Mouse (Mus musculus): ENCODE results near the gene Camk1d. TPM values are rescaled to one million over a fixed set of nuclear protein-coding genes. Genes with fewer than 3 reads are reported as not detected.

Camk1d gene
- polyA plus RNA-seq, 1 experiment = 1.4 TPM

- TF ChIP-seq POLR2A (IDR thresholded peaks at IDR 0.05; ENCODE audit: control insufficient read depth, low read depth, low read length) (no peak), CTCF (IDR thresholded peaks at IDR 0.05; ENCODE audit: control insufficient read depth, insufficient read depth, insufficient replicate concordance, low read depth, low read length) (no peak)
- Histone ChIP-seq H3K4me3 (ENCODE audit: control insufficient read depth, low read depth, low read length) (no peak overlapping the region), H3K27ac (ENCODE audit: control insufficient read depth, insufficient read depth, low read depth, low read length) (no peak overlapping the region), H3K4me1 (ENCODE audit: control insufficient read depth, insufficient read depth, low read length) (no peaks in the 10 kb centered on the region), H3K36me3 (ENCODE audit: control insufficient read depth, insufficient read depth, low read length) (no peaks in the 10 kb centered on the region), H3K27me3 (ENCODE audit: control insufficient read depth, insufficient read depth, low read length) (no peaks in the 10 kb centered on the region)
Measured at GRCm38 (mm10) chr2:5456108-5456507, 258.2 kb downstream of the Camk1d start.

- peaks cover 6% of the 10 kb centered on the region for H3K4me1 ChIP-seq (ENCODE audit: control insufficient read depth, insufficient read depth, low read length)
- H3K27me3 ChIP-seq (ENCODE audit: control insufficient read depth, insufficient read depth, low read length) = no peaks in the 10 kb centered on the region
- H3K36me3 ChIP-seq (ENCODE audit: control insufficient read depth, insufficient read depth, low read length) = no peaks in the 10 kb centered on the region
- H3K27ac ChIP-seq (ENCODE audit: control insufficient read depth, insufficient read depth, low read depth, low read length) = no peak overlapping the region; the same call in 1 of the 2 replicates
- no peak overlapping the region for H3K4me3 ChIP-seq (ENCODE audit: control insufficient read depth, low read depth, low read length)
- TF ChIP-seq CTCF (IDR thresholded peaks at IDR 0.05; ENCODE audit: control insufficient read depth, insufficient read depth, insufficient replicate concordance, low read depth, low read length) (no peak), POLR2A (IDR thresholded peaks at IDR 0.05; ENCODE audit: control insufficient read depth, low read depth, low read length) (no peak)
Measured at GRCm38 (mm10) chr2:5454830-5455229, 259.5 kb downstream of the Camk1d start.

- H3K27ac ChIP-seq (ENCODE audit: control insufficient read depth, insufficient read depth, low read depth, low read length) = no peak overlapping the region
- H3K27me3 ChIP-seq (ENCODE audit: control insufficient read depth, insufficient read depth, low read length) = no peaks in the 10 kb centered on the region
- H3K36me3 ChIP-seq (ENCODE audit: control insufficient read depth, insufficient read depth, low read length) = no peaks in the 10 kb centered on the region
- H3K4me3 ChIP-seq (ENCODE audit: control insufficient read depth, low read depth, low read length) = no peak overlapping the region
- TF ChIP-seq POLR2A (IDR thresholded peaks at IDR 0.05; ENCODE audit: control insufficient read depth, low read depth, low read length) (no peak), CTCF (IDR thresholded peaks at IDR 0.05; ENCODE audit: control insufficient read depth, insufficient read depth, insufficient replicate concordance, low read depth, low read length) (no peak)
- peaks cover 6% of the 10 kb centered on the region for H3K4me1 ChIP-seq (ENCODE audit: control insufficient read depth, insufficient read depth, low read length)
Measured at GRCm38 (mm10) chr2:5451654-5452053, 262.7 kb downstream of the Camk1d start.

- no peaks in the 10 kb centered on the region for H3K4me1 ChIP-seq (ENCODE audit: control insufficient read depth, insufficient read depth, low read length)
- TF ChIP-seq POLR2A (IDR thresholded peaks at IDR 0.05; ENCODE audit: control insufficient read depth, low read depth, low read length) = no peak
- TF ChIP-seq CTCF (IDR thresholded peaks at IDR 0.05; ENCODE audit: control insufficient read depth, insufficient read depth, insufficient replicate concordance, low read depth, low read length) = no peak
- no peak overlapping the region for H3K4me3 ChIP-seq (ENCODE audit: control insufficient read depth, low read depth, low read length)
- H3K36me3 ChIP-seq (ENCODE audit: control insufficient read depth, insufficient read depth, low read length) = no peaks in the 10 kb centered on the region
- no peaks in the 10 kb centered on the region for H3K27me3 ChIP-seq (ENCODE audit: control insufficient read depth, insufficient read depth, low read length)
- H3K27ac ChIP-seq (ENCODE audit: control insufficient read depth, insufficient read depth, low read depth, low read length) = no peak overlapping the region
Measured at GRCm38 (mm10) chr2:5445357-5445756, 269.0 kb downstream of the Camk1d start.

- no peaks in the 10 kb centered on the region for H3K36me3 ChIP-seq (ENCODE audit: control insufficient read depth, insufficient read depth, low read length)
- H3K27me3 ChIP-seq (ENCODE audit: control insufficient read depth, insufficient read depth, low read length) = no peaks in the 10 kb centered on the region
- H3K27ac ChIP-seq (ENCODE audit: control insufficient read depth, insufficient read depth, low read depth, low read length) = no peak overlapping the region
- no peak overlapping the region for H3K4me3 ChIP-seq (ENCODE audit: control insufficient read depth, low read depth, low read length)
- TF ChIP-seq POLR2A (IDR thresholded peaks at IDR 0.05; ENCODE audit: control insufficient read depth, low read depth, low read length) = no peak
- TF ChIP-seq CTCF (IDR thresholded peaks at IDR 0.05; ENCODE audit: control insufficient read depth, insufficient read depth, insufficient replicate concordance, low read depth, low read length) = no peak
- H3K4me1 ChIP-seq (ENCODE audit: control insufficient read depth, insufficient read depth, low read length) = no peaks in the 10 kb centered on the region
Measured at GRCm38 (mm10) chr2:5437690-5438089, 276.6 kb downstream of the Camk1d start.

- TF ChIP-seq POLR2A (IDR thresholded peaks at IDR 0.05; ENCODE audit: control insufficient read depth, low read depth, low read length) (no peak), CTCF (IDR thresholded peaks at IDR 0.05; ENCODE audit: control insufficient read depth, insufficient read depth, insufficient replicate concordance, low read depth, low read length) (no peak)
- H3K27ac ChIP-seq (ENCODE audit: control insufficient read depth, insufficient read depth, low read depth, low read length) = no peak overlapping the region
- H3K36me3 ChIP-seq (ENCODE audit: control insufficient read depth, insufficient read depth, low read length) = no peaks in the 10 kb centered on the region
- no peaks in the 10 kb centered on the region for H3K27me3 ChIP-seq (ENCODE audit: control insufficient read depth, insufficient read depth, low read length)
- H3K4me1 ChIP-seq (ENCODE audit: control insufficient read depth, insufficient read depth, low read length) = no peaks in the 10 kb centered on the region
- H3K4me3 ChIP-seq (ENCODE audit: control insufficient read depth, low read depth, low read length) = no peak overlapping the region
Measured at GRCm38 (mm10) chr2:5435587-5436253, 278.6 kb downstream of the Camk1d start.

- Histone ChIP-seq H3K27me3 (ENCODE audit: control insufficient read depth, insufficient read depth, low read length) (no peaks in the 10 kb centered on the region), H3K4me1 (ENCODE audit: control insufficient read depth, insufficient read depth, low read length) (no peaks in the 10 kb centered on the region), H3K36me3 (ENCODE audit: control insufficient read depth, insufficient read depth, low read length) (no peaks in the 10 kb centered on the region), H3K4me3 (ENCODE audit: control insufficient read depth, low read depth, low read length) (no peak overlapping the region), H3K27ac (ENCODE audit: control insufficient read depth, insufficient read depth, low read depth, low read length) (no peak overlapping the region)
- TF ChIP-seq POLR2A (IDR thresholded peaks at IDR 0.05; ENCODE audit: control insufficient read depth, low read depth, low read length) (no peak), CTCF (IDR thresholded peaks at IDR 0.05; ENCODE audit: control insufficient read depth, insufficient read depth, insufficient replicate concordance, low read depth, low read length) (peak; percentile 62; the same call in 1 of the 2 replicates)
Measured at GRCm38 (mm10) chr2:5431309-5431708, 283.0 kb downstream of the Camk1d start.

Data from testis, adult 2 months (tissue).